Mouse (Mus musculus): Measurements from ENCODE around the gene Vegfb. TPM values are rescaled to one million over a fixed set of nuclear protein-coding genes. Genes with fewer than 3 reads are reported as not detected.

Vegfb gene
- total and polyA plus RNA-seq, 2 experiments from 2014 or later = 122 to 193 TPM

DNA sequence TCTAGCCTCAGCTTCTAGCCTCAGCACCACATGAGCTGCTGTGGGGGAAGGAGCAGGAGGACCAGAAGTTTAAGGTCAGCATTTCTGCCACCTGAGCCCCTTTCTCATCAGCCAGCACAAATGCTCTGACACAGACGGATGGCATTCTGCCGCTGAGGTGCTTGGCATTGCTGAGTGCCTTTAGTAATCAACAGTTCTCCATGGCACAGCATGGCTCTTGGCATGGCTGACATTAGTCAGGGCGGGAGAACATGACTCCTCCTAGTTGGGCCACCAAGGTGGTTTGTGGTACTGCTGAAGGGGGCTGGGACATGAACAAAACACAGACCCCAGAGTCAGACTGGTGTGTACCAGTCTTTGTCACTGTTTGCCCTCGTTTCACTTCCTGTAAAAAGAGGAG, 39.3 kb downstream of the Vegfb start:
- Histone ChIP-seq H3K9ac (replicated peaks; ENCODE audit: low read depth, low read length) (no peak overlapping the region), H3K9me3 (replicated peaks; ENCODE audit: control insufficient read depth, low read length) (no peaks in the 10 kb centered on the region), H3K27ac (ENCODE audit: low read depth) (no peak overlapping the region), H3K4me2 (ENCODE audit: low read depth, low read length) (no peak overlapping the region), H3K4me3 (ENCODE audit: low read depth, low read length) (no peak overlapping the region), H3K27me3 (ENCODE audit: control insufficient read depth, insufficient read depth, low read length) (no peaks in the 10 kb centered on the region), H3K36me3 (replicated peaks; ENCODE audit: control insufficient read depth, insufficient read depth, low read length) (0 out of 2 replicates have a peak, but pooled peaks cover 4% of the 10 kb centered on the region), H3K4me1 (ENCODE audit: control insufficient read depth, insufficient read depth) (peaks cover 12% of the 10 kb centered on the region)
- 83% methylated on average over 4 of the region's 4 CpGs for WGBS
- ATAC-seq (ENCODE audit: insufficient read depth, low read depth) (no peak), DNase-seq (ENCODE audit: low spot score) (no peak)
- TF ChIP-seq CTCF (IDR thresholded peaks at IDR 0.05; ENCODE audit: low read depth) (no peak), EP300 (IDR thresholded peaks at IDR 0.05; ENCODE audit: low read depth) (no peak)

DNA sequence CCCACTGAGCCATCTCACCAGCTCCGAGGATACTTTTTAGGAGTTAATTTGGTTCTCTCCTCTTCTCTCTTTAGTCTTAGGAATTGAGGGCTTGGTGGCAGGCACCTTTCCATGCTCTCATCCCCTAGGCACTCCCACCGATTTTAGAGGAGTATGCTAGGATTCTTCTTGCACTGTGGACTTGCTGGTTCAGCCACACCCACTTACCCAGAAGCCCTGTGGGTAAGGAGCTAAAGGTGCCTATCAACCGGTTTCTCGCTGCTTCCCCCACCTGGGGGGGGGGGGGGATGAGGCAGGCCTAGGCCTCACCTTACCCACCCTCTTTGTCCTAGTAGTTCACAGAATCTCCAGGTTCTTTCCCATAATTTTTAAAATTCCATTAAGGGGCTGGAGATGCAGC, 39.7 kb downstream of the Vegfb start:
- no peak overlapping the region for H3K9ac ChIP-seq (replicated peaks; ENCODE audit: low read depth, low read length)
- DNase-seq (ENCODE audit: low spot score) (no peak), ATAC-seq (ENCODE audit: insufficient read depth, low read depth) (no peak)
- H3K4me1 ChIP-seq (ENCODE audit: control insufficient read depth, insufficient read depth) = peaks cover 12% of the 10 kb centered on the region
- H3K9me3 ChIP-seq (replicated peaks; ENCODE audit: control insufficient read depth, low read length) = no peaks in the 10 kb centered on the region
- 53% methylated on average over 4 of the region's 4 CpGs for WGBS
- no peaks in the 10 kb centered on the region for H3K27me3 ChIP-seq (ENCODE audit: control insufficient read depth, insufficient read depth, low read length)
- no peak overlapping the region for H3K4me3 ChIP-seq (ENCODE audit: low read depth, low read length)
- no peak overlapping the region for H3K4me2 ChIP-seq (ENCODE audit: low read depth, low read length)
- H3K27ac ChIP-seq (ENCODE audit: low read depth) = no peak overlapping the region
- TF ChIP-seq EP300 (IDR thresholded peaks at IDR 0.05; ENCODE audit: low read depth) = no peak
- no peak for TF ChIP-seq CTCF (IDR thresholded peaks at IDR 0.05; ENCODE audit: low read depth)
- 0 out of 2 replicates have a peak, but pooled peaks cover 4% of the 10 kb centered on the region for H3K36me3 ChIP-seq (replicated peaks; ENCODE audit: control insufficient read depth, insufficient read depth, low read length)

DNA sequence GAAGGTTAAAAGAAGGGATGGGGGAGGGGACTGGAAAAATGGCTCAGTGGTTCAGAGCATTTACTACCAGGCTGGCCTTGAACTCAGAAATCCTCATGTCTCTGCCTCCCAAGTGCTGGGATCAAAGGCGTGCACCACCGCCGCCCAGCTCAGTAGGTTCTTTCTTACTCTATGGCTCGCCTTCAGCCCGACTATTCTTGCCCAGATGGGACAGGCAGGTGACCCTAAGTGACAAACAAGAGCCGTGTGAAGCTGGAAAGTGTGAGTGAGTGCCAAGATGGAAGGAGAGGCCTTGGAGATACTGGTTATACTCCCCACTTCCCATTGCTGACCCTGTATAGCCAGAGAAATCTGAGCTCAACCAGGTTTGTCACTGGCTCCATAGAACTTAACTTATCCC, 43.7 kb downstream of the Vegfb start:
- no peak for DNase-seq (ENCODE audit: low spot score)
- H3K4me1 ChIP-seq (ENCODE audit: control insufficient read depth, insufficient read depth) = peaks cover 19% of the 10 kb centered on the region
- 0 out of 2 replicates have a peak, but pooled peaks cover 4% of the 10 kb centered on the region for H3K36me3 ChIP-seq (replicated peaks; ENCODE audit: control insufficient read depth, insufficient read depth, low read length)
- H3K9ac ChIP-seq (replicated peaks; ENCODE audit: low read depth, low read length) = no peak overlapping the region
- no peak for TF ChIP-seq CTCF (IDR thresholded peaks at IDR 0.05; ENCODE audit: low read depth)
- no peak for TF ChIP-seq EP300 (IDR thresholded peaks at IDR 0.05; ENCODE audit: low read depth)
- no peak overlapping the region for H3K27ac ChIP-seq (ENCODE audit: low read depth)
- 90% methylated on average over 6 of the region's 6 CpGs for WGBS
- H3K4me3 ChIP-seq (ENCODE audit: low read depth, low read length) = no peak overlapping the region
- H3K9me3 ChIP-seq (replicated peaks; ENCODE audit: control insufficient read depth, low read length) = no peaks in the 10 kb centered on the region
- no peak for ATAC-seq (ENCODE audit: insufficient read depth, low read depth)
- H3K4me2 ChIP-seq (ENCODE audit: low read depth, low read length) = no peak overlapping the region
- no peaks in the 10 kb centered on the region for H3K27me3 ChIP-seq (ENCODE audit: control insufficient read depth, insufficient read depth, low read length)

DNA sequence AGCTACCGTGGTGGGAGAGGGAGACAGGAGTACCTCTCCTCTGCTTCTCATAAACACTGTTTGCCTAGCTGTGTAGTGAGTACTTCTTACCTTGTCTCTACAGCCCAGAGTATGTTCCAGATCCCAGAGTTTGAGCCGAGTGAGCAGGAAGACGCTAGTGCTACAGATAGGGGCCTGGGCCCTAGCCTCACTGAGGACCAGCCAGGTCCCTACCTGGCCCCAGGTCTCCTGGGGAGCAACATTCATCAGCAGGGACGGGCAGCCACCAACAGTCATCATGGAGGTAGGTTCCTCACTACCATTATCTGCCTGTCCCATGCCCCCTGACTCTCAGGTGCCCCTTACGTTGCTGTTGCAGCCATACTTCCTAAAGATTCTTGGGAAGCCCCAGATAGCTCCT, 44.7 kb downstream of the Vegfb start:
- DNase-seq (ENCODE audit: low spot score) = no peak
- no peak for TF ChIP-seq EP300 (IDR thresholded peaks at IDR 0.05; ENCODE audit: low read depth)
- TF ChIP-seq CTCF (IDR thresholded peaks at IDR 0.05; ENCODE audit: low read depth) = no peak

DNA sequence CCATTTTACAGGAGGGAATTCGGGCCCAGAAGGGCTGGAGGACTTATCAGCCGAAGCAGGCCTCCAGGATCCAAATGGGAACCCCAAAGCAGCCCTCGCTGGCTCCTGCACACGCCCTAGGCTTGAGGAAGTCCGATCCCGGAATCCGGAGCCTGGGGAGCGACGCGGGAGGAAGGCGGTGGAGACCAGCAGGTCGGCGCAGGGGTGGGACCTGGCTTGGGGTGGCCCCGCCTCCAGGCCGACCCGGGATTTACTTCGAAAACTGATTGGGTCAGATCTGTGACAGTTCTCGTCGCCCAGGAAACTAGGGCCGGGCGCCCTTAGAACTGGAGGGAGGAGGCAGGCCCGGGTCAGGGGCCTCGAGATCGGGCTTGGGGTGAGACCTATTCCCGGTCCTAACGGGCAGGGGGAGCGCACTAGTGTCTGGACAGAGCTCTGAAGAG, 45.2 kb downstream of the Vegfb start, which contains the start of gene Gpr137:
TSS of gene Gpr137 (minus strand) at position 232 of the 443 bp plus-strand sequence.
- Histone ChIP-seq H3K4me2 (ENCODE audit: low read depth, low read length) (peak within 1 kb of the TSS; percentile 87), H3K9me3 (replicated peaks; ENCODE audit: control insufficient read depth, low read length) (no peaks in the 10 kb centered on the region), H3K36me3 (replicated peaks; ENCODE audit: control insufficient read depth, insufficient read depth, low read length) (0 out of 2 replicates have a peak, but pooled peaks cover 4% of the 10 kb centered on the region), H3K9ac (replicated peaks; ENCODE audit: low read depth, low read length) (peak within 1 kb of the TSS; percentile 61), H3K27ac (ENCODE audit: low read depth) (peak within 1 kb of the TSS; percentile 84), H3K27me3 (ENCODE audit: control insufficient read depth, insufficient read depth, low read length) (no peaks in the 10 kb centered on the region), H3K4me1 (ENCODE audit: control insufficient read depth, insufficient read depth) (peaks cover 19% of the 10 kb centered on the region), H3K4me3 (ENCODE audit: low read depth, low read length) (peak within 1 kb of the TSS; percentile 72)
- DNase-seq (ENCODE audit: low spot score) (peak; percentile 92), ATAC-seq (ENCODE audit: insufficient read depth, low read depth) (peak; percentile 90)
- WGBS = under 1% methylated on average over 27 of the region's 27 CpGs
- TF ChIP-seq EP300 (IDR thresholded peaks at IDR 0.05; ENCODE audit: low read depth) = no peak
- TF ChIP-seq CTCF (IDR thresholded peaks at IDR 0.05; ENCODE audit: low read depth) = no peak

More for the DNA sequence above, 44.7 kb downstream of the Vegfb start:
- no peak for ATAC-seq (ENCODE audit: insufficient read depth, low read depth)
- H3K4me3 ChIP-seq (ENCODE audit: low read depth, low read length) = peak overlapping the region; percentile 72
- WGBS = 26% methylated on average over 5 of the region's 5 CpGs
- peak overlapping the region; percentile 61 for H3K9ac ChIP-seq (replicated peaks; ENCODE audit: low read depth, low read length)
- H3K4me1 ChIP-seq (ENCODE audit: control insufficient read depth, insufficient read depth) = peaks cover 19% of the 10 kb centered on the region
- 0 out of 2 replicates have a peak, but pooled peaks cover 4% of the 10 kb centered on the region for H3K36me3 ChIP-seq (replicated peaks; ENCODE audit: control insufficient read depth, insufficient read depth, low read length)
- H3K27ac ChIP-seq (ENCODE audit: low read depth) = peak overlapping the region; percentile 84
- peak overlapping the region; percentile 87 for H3K4me2 ChIP-seq (ENCODE audit: low read depth, low read length)
- H3K27me3 ChIP-seq (ENCODE audit: control insufficient read depth, insufficient read depth, low read length) = no peaks in the 10 kb centered on the region
- no peaks in the 10 kb centered on the region for H3K9me3 ChIP-seq (replicated peaks; ENCODE audit: control insufficient read depth, low read length)
